Mouse (Mus musculus): ENCODE results near the gene Asphd2. TPM values are rescaled to one million over a fixed set of nuclear protein-coding genes. Genes with fewer than 3 reads are reported as not detected.
"Not testable (repeated sequence)": the region's sequence is repeated elsewhere in the genome, so short reads cannot be mapped to it uniquely, and the experiment has no call there.

Asphd2 gene
- under 1 TPM; 0.36 to 0.56 TPM for total RNA-seq (2021)
- long read RNA-seq, experiment 1, partial matches to known transcripts: 0 of 1 reads
- long read RNA-seq, experiment 1, other reads (novel, unspliced or antisense): 1 of 1 reads
- long read RNA-seq, experiment 2, partial matches to known transcripts: 0 of 1 reads
- long read RNA-seq, experiment 2, other reads (novel, unspliced or antisense): 1 of 1 reads

DNA sequence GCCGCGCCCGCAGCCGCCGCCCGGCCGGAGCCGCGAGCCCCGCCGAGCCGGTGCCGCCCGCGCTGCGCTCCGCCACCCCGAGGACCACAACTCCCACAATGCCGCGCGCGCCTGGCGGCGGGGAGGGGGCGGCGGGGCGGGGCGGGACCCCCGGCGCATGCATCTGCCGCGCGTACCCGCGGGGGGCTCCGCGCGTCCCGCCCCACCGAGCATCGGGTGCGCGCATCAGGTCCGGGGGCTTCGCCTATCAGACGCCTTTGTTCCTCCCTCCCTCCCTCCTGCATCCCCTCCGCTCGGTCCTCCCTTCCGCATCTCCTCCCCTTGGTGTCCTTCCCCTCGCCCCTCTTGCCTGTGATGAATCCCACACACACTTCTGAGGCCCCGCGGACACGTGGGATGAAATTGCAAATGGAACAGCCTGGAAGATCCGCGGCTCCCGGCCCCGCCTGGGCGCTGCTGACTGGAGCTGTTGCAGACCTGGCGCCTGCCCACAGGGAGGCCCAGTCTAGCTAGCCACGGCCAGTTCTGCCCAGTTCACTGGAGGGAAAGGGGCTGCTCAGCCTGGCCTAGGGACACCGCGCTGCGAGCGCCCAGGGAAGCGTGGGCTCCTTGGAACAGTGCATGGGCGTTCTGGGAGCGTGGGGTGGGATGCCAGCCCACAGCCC lies at the start of gene Asphd2:
TSS of gene Asphd2 (minus strand) at position 88 of the 665 bp plus-strand sequence.
- DNase-seq: peak; percentile 20

- DNase-seq: no peak
These were observed 43.9 kb upstream of the Asphd2 start for GRCm38 (mm10) chr5:112438535-112438934.

GRCm38 (mm10) chr5:112433004-112433403 lies 38.3 kb upstream of the Asphd2 start:
- DNase-seq: peak; percentile 21

DNA sequence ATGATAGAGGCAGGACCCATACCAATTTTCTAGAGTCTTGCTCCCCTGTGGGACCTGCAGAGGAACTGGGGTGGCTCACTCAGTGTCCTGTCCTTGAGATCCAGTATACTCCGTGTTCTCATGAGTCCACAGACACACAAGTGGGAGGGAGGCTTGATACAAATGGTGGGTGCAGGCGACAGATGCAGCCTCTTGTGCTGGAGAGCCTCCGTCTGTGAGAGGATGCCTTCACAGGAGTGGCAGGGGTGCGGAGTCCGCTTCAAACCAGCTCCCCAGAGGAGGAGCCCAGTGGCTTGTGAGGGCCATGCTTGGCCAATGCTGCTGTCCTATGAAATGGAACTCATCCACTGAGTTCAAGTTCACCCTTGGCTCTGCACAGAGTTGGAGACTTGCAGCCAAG lies 37.4 kb upstream of the Asphd2 start:
- no peak for DNase-seq

DNA sequence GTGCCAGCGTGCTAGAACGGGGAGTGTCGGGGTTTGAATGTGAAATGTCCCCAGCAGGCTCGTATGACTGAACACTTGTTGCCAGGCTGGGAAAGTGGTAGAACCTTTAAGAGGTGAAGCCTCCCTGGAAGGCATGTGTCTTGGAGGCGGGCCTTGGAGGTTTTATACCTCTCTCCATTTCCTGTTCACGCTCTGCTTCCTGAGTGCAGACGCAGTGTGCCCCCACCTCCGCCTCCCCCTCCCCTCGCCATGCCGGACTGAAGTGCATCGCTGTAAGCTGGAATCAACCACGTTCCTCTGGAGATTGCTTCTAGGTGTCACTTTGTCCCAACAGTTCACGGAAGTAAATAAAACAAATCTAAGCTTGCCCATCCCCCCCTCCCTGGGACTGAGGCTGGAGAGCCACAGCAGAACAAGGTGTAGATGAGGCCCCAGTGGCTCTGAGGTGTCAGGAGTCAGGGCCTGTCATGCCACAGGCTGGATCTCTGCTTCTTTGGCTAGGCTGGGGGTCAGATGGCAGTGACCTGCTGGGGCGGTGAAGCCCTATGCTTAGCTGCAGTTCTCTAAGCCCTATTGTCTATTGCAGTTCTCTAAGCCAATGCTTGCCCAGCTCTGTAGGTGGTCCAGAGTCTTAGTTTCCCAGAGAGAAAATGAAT lies 36.6 kb upstream of the Asphd2 start:
- DNase-seq: no peak

GRCm38 (mm10) chr5:112428944-112429343 lies 34.3 kb upstream of the Asphd2 start:
- no peak for DNase-seq

GRCm38 (mm10) chr5:112427283-112427682 lies 32.6 kb upstream of the Asphd2 start:
- no peak for DNase-seq

GRCm38 (mm10) chr5:112426635-112427034 lies 32.0 kb upstream of the Asphd2 start:
- DNase-seq: no peak

DNA sequence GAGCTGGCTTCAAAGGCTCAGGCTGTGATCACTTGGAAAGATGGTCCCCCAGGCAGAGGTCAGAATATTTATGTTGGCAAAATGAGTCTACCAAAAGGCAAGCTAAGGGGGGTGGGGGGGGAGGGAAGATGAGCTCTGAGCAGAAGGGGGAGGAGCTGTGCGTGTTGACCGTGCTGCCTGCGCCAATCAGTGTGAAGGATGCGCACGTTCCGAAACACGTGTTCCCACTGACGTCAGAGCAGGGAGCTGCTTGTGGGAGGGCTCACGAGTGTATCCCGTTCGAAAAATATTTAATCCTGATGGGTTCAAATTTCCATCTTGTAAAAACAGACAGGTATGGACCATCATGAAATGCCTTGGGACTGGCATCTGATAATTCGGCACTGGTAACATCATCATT lies 24.9 kb upstream of the Asphd2 start:
- no peak for DNase-seq

GRCm38 (mm10) chr5:112418023-112418422 lies 23.4 kb upstream of the Asphd2 start:
- no peak for DNase-seq

GRCm38 (mm10) chr5:112416673-112417072 lies 22.0 kb upstream of the Asphd2 start:
- DNase-seq: no peak

DNA sequence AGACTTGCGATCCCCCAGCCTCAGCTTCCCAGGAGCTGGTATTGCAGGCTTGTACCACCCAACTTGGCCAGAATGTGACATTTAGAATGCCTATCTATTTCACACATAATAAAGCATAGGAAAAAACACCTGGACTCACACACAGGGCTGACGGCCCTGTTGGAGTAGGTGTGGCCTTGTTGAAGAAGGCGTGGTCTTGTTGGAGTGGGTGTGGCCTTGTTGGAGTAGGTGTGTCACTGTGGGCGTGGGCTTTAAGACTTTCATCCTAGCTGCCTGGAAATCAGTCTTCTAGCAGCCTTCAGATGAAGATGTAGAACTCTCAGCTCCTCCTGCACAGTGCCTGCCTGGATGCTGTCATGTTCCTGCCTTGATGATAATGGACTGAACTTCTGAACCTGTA lies 18.1 kb upstream of the Asphd2 start:
- DNase-seq: not testable (repeated sequence)

DNA sequence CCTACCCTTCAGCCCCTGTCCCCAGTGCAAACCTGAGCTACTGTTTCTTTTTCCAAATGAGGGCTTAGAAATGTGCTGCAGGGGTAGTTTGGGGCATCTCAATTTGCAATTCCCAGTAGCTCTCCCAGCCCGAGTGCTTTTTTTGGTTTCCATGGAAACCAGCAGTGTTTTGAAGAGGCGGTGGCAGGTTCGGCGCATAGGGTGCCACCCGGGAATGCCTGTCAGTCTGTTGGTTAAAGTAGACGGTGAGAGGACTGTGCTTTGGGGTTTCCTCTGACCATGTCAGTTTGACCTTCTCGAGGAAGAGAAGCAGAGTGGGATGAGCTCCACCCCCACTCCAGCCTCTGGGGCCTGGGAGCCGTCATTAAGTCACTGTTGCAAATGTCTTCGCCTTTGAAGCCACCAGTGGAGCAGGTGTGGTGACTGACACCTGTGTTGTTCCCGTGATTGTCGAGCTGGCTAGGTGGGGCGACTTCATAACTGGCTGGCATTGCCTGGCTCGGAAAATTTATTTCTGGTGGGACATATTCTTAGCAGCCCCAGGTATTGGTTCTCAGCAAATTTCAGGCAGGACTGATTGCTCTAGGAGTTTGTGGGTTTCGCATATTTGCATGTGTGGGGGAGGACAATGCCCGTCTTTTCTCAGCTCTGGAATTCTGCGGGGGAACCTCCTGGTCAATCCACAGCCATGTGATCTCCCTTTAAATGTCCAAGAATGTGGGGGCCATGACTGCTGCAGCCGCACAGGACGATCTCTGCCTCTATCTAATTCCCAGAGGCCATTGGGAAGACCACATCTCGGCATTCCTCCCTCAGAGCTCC lies 17.1 kb upstream of the Asphd2 start:
- no peak for DNase-seq

DNA sequence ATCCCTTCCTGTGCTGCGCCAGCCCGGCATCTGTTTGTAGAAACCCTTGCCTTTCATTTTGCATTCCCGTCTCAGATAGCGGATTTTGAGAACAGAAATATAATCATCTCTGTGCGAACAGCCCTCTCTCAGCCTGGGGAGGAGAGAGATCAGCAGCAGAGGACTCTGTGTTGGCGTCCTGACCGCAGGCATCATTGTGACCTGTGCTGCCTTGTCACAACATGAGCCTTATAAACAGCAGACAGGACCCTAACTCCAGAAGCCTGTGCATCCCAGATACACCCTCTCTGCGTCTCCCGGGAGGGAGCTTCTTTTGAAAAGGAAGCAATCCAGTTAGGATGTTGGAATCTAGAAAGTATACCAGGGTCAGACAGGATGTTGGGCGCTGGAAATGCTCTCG lies 16.4 kb upstream of the Asphd2 start:
- DNase-seq: no peak

- no peak for DNase-seq
These were observed 14.6 kb upstream of the Asphd2 start for GRCm38 (mm10) chr5:112409274-112409673.

- no peak for DNase-seq
These were observed 11.4 kb upstream of the Asphd2 start for GRCm38 (mm10) chr5:112406017-112406416.

GRCm38 (mm10) chr5:112402437-112402836 lies 7.8 kb upstream of the Asphd2 start:
- DNase-seq: no peak

DNA sequence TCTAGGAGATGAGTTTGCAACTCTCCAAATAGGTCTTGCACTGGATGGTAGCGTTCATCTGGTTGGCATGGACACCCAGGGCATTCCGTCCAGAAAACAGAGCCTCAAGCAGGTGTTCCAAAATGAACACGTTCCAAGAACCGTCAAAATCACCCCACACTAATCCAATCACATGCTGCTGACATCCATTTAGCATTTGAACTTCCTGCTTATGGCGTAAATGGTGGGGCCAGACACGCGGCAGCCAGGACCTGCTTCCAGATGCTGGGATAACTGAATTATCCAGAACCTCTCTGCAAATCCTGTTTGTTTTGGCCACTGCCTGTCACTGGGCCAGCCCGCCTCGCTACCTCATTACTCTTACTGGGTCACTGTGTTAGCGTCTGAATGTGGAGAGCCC lies 4.6 kb upstream of the Asphd2 start:
- DNase-seq: no peak

DNA sequence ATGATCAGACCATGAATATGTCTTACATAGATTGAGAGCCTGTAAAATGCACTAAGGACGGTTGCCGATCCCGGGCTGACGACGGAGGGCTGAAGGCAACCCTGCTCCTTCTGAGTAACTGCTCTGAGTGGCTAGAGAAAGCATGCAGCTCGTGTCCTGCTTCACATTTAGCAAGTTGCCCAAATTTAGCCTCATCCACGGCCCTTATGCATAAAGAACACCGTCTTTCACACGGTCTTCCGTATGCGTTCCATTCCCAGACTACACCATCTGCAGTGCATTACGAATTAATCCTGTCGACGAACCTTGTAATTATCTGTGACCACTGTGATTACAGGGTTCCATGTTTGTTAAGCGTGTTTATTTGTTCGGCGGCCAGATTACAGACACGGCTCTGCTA lies 1.4 kb upstream of the Asphd2 start:
- no peak for DNase-seq

GRCm38 (mm10) chr5:112394415-112394763 lies 277 bp downstream of the Asphd2 start:
- no peak for DNase-seq

GRCm38 (mm10) chr5:112393741-112394414 lies 788 bp downstream of the Asphd2 start:
- no peak for DNase-seq

GRCm38 (mm10) chr5:112391676-112392323 lies 2.9 kb downstream of the Asphd2 start:
- DNase-seq: no peak

Data from gastrocnemius, postnatal 25 days (tissue).